15 mouse cellular contexts compared by ENCODE assay signal in the genomic region with DNA sequence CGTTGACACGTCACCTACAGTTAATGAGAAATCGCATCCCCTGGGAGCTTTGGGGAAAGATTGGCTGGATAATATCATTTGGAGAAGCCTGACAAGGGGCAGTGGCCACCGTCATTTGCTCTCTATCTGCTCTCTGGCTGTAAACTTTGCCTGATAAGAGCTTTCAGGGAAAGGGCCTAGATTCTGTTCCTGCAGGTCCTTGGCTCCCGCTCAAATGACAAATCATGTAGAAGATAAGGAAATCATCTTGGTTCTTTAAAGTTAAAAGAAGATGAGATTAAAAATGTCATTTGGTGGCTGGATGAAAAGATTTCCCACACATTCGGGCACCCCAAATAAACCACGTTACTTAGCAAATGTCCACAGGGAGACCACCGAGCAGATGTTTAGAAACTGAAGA.
DNase-seq lines count a peak whose midpoint lies in the region; TF ChIP-seq lines count a peak whose summit lies in the region.
"Had no signal": no experiment of that assay in that cellular context is flagged by ENCODE, and none has a peak within 500 bp of the region (broad histone marks: within the 10 kb centered on the region; RNA-seq: fewer than 3 reads in every experiment).

No protein-coding gene starts in this region.

- no peak overlapping the region for H3K4me3 ChIP-seq in heart, embryonic 10.5 days
- H3K4me3 ChIP-seq in heart, adult 2 months, result no peak overlapping the region
- H3K4me3 ChIP-seq in layer of hippocampus, adult 2 months, result no peak overlapping the region
- H3K4me3 ChIP-seq: embryonic facial prominence, embryonic 13.5 days; forebrain, embryonic 12.5 days; hindbrain, embryonic 13.5 days had no signal

- no peak for TF ChIP-seq EP300 in heart, adult 2 months (IDR thresholded peaks at IDR 0.05; ENCODE audit: insufficient read depth, low read depth, low read length)

- H3K9ac ChIP-seq in heart, adult 2 months (ENCODE audit: low read depth, low read length), result no peak overlapping the region
- H3K9ac ChIP-seq: embryonic facial prominence, embryonic 13.5 days; forebrain, embryonic 12.5 days; hindbrain, embryonic 13.5 days had no signal

- no peak for DNase-seq in heart, embryonic 10.5 days (ENCODE audit: low spot score)
- DNase-seq in heart, adult 2 months, result no peak
- DNase-seq in layer of hippocampus, adult 2 months (ENCODE audit: low spot score in 2 of 2), result no peak
- no peak for DNase-seq in layer of hippocampus, postnatal 10 days (ENCODE audit: low spot score in 2 of 2)
- peak; percentile 17 for DNase-seq in adrenal gland, postnatal 25 days
- DNase-seq in right cerebral cortex, adult 2 months (ENCODE audit: low spot score in 2 of 2), result no peak
- DNase-seq: cerebellum, adult 11-12 months; cerebellum, adult 9-11 months; gastrocnemius, postnatal 14 days; kidney, adult 11 months; kidney, adult 9 months had no signal

- no peaks in the 10 kb centered on the region for H3K79me2 ChIP-seq in heart, adult 2 months (replicated peaks; ENCODE audit: control insufficient read depth, insufficient read depth, low read length)

- H3K27ac ChIP-seq in heart, embryonic 10.5 days, result peak overlapping the region; percentile 82
- H3K27ac ChIP-seq in heart, adult 2 months, result no peak overlapping the region
- peak overlapping the region; percentile 39; the same call in 1 of the 2 replicates for H3K27ac ChIP-seq in layer of hippocampus, adult 2 months
- H3K27ac ChIP-seq: embryonic facial prominence, embryonic 13.5 days; forebrain, embryonic 12.5 days; hindbrain, embryonic 13.5 days; hindbrain, postnatal 0 days had no signal

- no peaks in the 10 kb centered on the region for H3K9me3 ChIP-seq in heart, embryonic 10.5 days
- H3K9me3 ChIP-seq: embryonic facial prominence, embryonic 13.5 days; forebrain, embryonic 12.5 days; hindbrain, embryonic 13.5 days had no signal

- H3K27me3 ChIP-seq in heart, embryonic 10.5 days (ENCODE audit: insufficient read depth, poor library complexity, severe bottlenecking), result 0 out of 2 replicates have a peak, but pooled peaks cover 6% of the 10 kb centered on the region
- no peaks in the 10 kb centered on the region for H3K27me3 ChIP-seq in heart, adult 2 months (ENCODE audit: control insufficient read depth, insufficient read depth, low read length)
- H3K27me3 ChIP-seq: embryonic facial prominence, embryonic 13.5 days had no signal

- no peak for TF ChIP-seq POLR2A in heart, adult 2 months (IDR thresholded peaks at IDR 0.05; ENCODE audit: insufficient read depth, low read depth, low read length)

- H3K4me1 ChIP-seq in heart, embryonic 10.5 days, result peaks cover 98% of the 10 kb centered on the region
- H3K4me1 ChIP-seq in heart, adult 2 months (ENCODE audit: control insufficient read depth, insufficient read depth, low read length), result peaks cover 22% of the 10 kb centered on the region

- no peak for TF ChIP-seq CTCF in heart, adult 2 months (IDR thresholded peaks at IDR 0.05)
- TF ChIP-seq CTCF in layer of hippocampus, adult 2 months (conservative IDR thresholded peaks at IDR 0.05), result no peak

- no peaks in the 10 kb centered on the region for H3K36me3 ChIP-seq in heart, embryonic 10.5 days
- H3K36me3 ChIP-seq in heart, adult 2 months (ENCODE audit: control insufficient read depth, insufficient read depth, low read length), result no peaks in the 10 kb centered on the region
- H3K36me3 ChIP-seq: embryonic facial prominence, embryonic 13.5 days; forebrain, embryonic 12.5 days; hindbrain, embryonic 13.5 days had no signal

- 18% methylated on average over 8 of the region's 8 CpGs for WGBS in heart, embryonic 10.5 days
- 65% methylated on average over 8 of the region's 8 CpGs for WGBS in heart, adult 2 months

- intact Hi-C loops in heart, adult 2 months (cut with DNase I), result no loop called here
